Mouse (Mus musculus): ENCODE data around the gene Tmem91.
"Not testable (repeated sequence)": the region's sequence is repeated elsewhere in the genome, so short reads cannot be mapped to it uniquely, and the experiment has no call there.

The Tmem91 gene

DNA sequence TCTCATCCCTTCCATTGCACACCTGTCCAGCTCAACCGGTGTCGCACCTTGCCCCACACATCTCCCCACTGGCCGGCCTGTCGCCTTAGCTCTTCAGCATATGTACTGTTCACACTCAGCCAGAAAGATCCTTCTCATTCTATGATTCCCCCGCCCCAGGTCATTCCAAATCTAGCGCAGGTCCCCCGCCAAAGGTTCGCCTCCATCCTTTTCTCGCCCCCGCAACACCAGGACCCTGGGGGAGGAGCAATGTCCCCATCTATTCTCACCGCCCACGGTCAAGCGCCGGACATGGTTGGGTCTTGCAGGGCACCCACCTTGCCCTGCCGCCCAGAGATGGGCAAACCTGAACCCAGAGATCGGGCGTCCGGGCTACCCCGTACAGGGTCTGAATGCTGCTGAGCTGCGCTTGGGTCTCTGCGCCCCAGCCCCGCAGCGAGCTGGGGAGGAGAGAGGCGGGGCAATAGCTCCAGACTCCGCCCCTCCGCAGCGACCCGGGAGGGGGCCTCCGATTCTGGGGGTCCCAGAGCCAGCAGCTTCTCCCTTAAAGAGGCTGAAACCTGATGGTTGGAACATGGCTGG lies at the start of gene Tmem91:
Tmem91 (minus strand) TSS at position 448 of the 582 bp plus-strand sequence.
- in situ Hi-C loops (cut with MseI, MboI): no loop called here

DNA sequence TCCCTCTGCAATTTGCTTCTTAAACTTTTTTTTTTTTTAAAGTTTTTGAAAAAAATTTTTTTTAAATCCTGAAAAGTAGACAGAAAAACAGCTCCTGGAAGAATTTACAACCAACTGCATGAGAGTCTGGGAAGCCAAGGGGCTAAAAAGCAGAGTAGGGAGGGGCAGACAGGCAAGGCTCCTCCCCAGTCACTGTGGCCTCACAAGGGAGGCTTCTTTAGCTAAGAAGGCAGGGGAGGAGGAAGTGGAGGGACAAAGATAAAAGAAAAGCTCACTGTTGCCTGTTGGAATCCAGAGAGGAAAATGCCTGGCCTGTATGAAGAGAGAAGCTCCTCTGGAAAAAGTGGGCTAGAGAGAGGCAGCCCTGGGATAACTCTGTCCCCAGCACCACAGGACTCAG lies 46.8 kb upstream of the Tmem91 start:
- in situ Hi-C loops (cut with MseI, MboI): not testable (repeated sequence)

DNA sequence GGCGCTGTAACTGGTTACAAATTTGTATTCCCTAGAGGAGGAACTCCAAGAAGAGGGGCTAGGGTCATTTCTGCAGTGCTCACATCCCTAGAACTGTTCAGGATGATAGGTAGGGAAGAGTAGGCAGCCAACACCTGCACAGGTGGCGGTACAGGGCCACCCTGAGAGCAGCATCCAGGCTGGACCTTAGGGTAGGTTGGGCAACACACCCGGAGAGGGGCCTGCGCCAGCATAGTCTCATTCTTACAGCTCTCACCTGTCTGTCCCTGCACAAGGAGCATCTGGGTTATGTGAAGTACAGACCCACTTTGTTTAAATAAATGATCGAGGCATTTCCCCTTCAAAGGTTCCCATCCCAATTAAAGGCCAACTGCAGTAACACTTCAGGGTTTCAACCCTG lies 45.8 kb upstream of the Tmem91 start:
- in situ Hi-C loops (cut with MseI, MboI): no loop called here

DNA sequence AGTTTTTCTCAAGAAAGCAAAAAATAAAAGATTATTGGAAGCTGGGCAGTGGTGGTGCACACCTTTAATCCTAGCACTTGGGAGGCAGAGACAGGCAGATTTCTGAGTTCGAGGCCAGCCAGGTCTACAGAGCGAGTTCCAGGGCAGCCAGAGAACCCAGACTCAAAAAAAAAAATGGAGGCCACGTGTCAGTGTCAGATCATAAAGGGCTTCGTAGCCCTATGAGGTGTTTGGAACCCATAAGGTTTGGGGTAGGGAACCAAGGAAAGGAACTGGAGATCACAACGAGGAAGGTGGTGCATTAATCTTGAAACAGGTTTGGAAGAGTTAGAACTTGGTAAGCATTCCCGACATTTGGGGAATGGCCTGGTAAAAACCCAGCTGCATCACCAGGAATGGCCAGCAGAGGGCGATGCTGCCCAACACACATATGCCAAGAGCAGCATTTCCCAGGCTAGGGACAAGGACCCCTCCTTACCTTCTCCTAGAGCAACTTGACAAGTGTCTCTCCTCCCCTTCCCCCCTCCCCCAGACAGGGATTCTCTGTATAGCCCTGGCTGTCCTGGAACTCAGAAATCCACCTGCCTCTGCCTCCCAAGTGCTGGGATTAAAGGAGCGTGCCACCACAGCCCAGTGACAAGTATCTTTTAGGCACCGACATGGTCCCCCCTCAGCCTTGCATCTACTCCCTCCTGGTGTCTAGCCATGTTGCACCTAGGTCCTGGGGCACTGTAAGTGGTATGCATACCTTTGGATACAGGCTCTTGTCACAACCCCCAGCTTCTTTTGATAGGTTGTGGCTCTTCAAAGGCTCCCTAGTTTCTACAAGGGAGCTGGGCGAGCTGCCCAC lies 45.0 kb upstream of the Tmem91 start:
- in situ Hi-C loops (cut with MseI, MboI): no loop called here

- in situ Hi-C loops (cut with MseI, MboI): no loop called here
Measured at GRCm38 (mm10) chr7:25718788-25719417, 43.9 kb upstream of the Tmem91 start, which contains the start of gene Ccdc97. Gene Ccdc97 (minus strand): TSS chr7:25719088.

DNA sequence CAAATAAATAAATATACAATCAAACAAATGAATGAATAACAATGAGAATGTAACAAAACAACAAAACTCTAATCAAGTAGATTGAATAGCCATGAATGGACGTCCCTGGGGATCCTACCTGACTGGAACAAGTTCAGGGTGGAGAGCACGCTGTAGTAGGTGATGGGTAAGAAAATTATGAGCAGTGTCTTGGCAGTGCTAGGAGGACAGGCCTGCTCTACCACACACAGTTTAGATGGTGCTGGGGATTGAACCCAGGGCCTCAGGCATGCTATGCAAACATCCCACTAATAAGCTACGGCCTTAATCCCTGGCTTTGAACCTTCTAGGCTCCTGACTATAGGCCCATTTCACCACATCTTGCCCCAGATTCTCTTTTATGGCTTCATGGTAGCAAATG lies 42.5 kb upstream of the Tmem91 start:
- in situ Hi-C loops (cut with MseI, MboI): no loop called here

- in situ Hi-C loops (cut with MseI, MboI): no loop called here
Measured at GRCm38 (mm10) chr7:25715731-25716271, 40.8 kb upstream of the Tmem91 start.

DNA sequence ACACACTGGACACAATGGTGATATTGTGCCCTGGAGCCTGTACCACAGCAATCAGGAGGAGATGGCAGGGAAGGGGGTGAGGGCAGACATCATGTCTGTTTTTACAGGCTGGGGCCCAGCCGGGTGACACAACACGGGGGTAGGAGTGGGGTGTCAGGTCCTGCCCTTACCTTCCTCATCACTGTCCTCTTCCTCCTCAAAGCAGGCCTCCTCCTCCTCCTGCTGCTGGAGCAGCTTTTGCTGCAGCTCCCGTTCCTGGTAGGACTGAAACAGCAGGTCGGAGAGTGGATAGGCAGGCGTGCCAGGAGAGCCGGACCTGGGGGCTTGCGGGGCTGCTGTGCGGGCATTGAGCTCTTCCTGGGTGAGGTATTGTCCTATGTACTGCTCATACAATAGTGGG lies 39.6 kb upstream of the Tmem91 start:
- in situ Hi-C loops (cut with MseI, MboI): no loop called here

GRCm38 (mm10) chr7:25712801-25713200 lies 37.8 kb upstream of the Tmem91 start:
- in situ Hi-C loops (cut with MseI, MboI): no loop called here

- in situ Hi-C loops (cut with MseI, MboI): no loop called here
Measured at GRCm38 (mm10) chr7:25711731-25712197, 36.8 kb upstream of the Tmem91 start.

DNA sequence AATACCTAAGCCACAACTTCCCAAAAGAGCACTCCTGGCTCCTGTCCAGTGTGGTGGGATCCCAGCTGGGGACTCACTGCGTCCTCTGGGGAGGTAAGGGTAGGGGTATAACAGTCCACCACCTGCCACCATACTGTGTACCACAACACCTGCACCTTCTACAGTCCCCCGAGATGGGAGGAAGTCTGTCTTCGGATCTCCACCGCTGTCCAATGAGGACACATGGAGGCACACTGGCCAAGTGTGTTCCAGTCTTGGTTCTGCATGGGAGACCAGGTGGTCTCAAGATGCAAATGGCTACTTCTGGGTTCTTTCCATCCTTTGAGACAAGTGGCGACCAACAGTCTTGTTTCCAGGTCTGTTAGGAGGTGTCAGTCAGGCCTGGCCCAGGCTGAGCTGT lies 36.2 kb upstream of the Tmem91 start:
- in situ Hi-C loops (cut with MseI, MboI): no loop called here

- in situ Hi-C loops (cut with MseI, MboI): no loop called here
Measured at GRCm38 (mm10) chr7:25710519-25711130, 35.7 kb upstream of the Tmem91 start.

DNA sequence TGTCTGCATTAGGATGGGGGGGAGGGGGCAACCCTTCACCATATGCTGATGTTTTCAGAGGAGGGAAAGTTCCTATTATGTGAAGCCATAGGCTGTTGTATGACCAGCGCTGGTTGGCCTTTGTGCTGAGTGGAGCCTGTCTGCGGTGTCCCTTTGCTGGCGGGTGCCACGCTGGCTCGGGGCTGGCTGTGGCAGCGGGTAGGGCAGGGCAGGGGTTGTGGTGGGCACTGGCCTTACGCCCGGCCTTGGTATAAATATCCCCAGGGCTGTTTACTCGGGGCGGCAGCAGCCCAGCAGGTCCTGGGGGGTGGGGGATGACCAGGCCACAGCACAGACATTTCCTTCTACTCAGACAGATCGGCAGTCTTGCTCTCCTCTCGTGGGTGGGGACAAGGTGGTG lies 35.0 kb upstream of the Tmem91 start:
- in situ Hi-C loops (cut with MseI, MboI): no loop called here

DNA sequence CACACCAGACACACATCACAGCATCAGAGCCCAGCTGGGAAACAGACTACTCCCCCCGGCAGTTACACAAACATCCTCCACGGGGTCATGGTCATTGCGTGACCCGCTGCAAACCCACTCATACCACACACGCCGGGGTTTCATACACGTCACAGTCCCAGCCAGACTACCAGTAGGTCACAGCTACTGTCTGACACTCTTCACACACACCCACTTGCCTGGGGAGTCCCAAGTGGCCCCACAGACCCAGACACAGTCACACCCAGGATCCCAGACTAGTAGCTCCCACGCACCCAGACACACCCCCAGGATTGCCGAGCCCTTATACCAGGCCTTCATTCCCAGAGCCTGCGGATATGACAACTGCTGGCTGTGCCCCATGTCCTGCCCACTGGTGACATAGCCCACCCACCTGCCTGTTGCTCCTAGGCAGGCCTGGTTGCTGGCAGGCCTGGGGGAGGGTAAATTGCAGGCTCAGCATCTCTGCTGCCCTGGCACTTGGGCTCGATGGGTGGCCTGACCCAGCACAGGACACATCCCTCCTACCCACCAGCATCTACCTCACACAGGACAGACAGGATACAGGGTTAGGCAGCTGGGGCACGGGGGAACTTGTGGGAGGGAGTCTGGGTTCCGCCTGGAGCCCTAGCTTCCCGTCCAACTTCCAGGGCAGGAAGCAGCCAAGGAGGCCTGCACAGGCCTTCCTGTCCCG lies 32.8 kb upstream of the Tmem91 start:
- in situ Hi-C loops (cut with MseI, MboI): no loop called here

DNA sequence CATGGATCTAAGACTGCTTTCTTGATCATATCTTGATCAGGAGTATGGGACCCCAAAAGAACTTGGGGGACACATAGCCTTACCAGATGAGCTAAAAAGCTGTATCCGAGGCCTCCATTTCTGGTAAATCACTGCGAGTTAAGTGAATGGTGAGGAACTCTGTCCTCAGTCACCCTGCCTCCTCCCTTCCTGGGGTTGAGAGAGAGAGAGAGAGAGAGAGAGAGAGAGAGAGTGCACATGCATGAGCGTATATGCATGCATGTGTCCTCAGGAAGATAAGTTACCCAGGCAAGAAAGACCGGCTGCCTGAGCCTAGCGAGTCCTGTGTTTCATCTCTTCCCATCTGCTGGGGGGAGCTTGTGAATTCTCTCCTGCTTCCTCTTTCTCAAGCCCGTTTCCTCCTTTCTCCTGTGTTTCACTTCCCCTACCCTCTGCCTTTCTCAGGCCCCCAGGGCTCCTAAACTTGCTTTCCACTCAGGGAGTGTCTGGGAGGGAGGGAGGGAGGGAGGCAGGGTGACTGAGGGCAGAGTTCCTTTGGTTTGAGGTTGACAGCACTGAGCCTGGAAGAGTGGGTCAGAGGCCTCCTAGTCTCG lies 31.7 kb upstream of the Tmem91 start:
- in situ Hi-C loops (cut with MseI, MboI): no loop called here

DNA sequence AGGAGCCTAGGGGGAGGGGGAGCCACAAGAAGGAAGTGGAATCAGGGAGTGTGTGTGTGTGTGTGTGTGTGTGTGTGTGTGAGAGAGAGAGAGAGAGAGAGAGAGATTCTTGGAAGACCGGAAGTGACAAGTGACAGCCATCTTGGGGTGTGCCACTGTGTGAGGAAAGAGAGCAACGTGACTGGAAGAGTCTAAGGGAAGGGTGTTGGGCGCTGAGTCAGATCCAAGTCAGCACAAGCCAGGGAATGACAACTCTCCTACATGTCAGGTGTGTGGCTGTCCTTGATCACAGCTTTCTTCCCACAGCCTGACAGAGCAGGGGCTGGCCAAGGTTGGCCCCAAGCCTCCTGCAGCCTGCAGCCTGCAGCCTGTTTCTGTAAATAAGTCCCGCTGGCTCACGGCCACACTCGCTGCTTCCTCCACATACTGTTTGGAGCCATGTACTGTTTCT lies 30.9 kb upstream of the Tmem91 start:
- in situ Hi-C loops (cut with MseI, MboI): no loop called here

DNA sequence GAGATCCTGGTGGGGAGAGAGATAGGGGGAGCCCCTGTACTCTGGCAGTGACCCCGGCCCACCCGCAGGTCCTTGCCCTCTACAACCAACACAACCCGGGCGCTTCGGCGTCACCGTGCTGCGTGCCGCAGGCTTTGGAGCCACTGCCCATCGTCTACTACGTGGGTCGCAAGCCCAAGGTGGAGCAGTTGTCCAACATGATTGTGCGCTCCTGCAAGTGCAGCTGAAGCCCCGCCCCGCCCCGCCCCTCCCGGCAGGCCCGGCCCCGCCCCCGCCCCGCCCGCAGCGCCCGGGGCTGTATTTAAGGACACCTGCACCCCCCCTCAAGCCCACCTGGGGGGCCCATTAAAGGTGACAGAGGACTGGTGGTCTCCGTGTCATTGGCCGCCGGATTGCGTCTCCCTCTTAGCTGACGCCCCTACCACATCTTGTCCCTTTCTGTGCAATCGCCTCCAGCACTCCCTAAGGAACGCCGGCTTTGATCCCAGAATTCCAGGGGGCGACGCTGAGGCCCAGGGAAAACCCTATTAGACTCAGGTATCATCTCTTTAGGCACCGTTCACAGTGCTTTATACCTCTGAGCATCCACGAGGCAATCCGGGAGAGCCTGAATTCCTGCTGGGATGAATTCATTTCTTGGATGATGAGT lies 29.9 kb upstream of the Tmem91 start:
- in situ Hi-C loops (cut with MseI, MboI): no loop called here

GRCm38 (mm10) chr7:25703793-25704494 lies 29.0 kb upstream of the Tmem91 start:
- in situ Hi-C loops (cut with MseI, MboI): no loop called here

- in situ Hi-C loops (cut with MseI, MboI): no loop called here
Measured at GRCm38 (mm10) chr7:25702350-25702749, 27.4 kb upstream of the Tmem91 start.

GRCm38 (mm10) chr7:25700732-25701131 lies 25.8 kb upstream of the Tmem91 start:
- in situ Hi-C loops (cut with MseI, MboI): no loop called here

Measured in mouse trophoblast stem cell (cell line).